Mouse (Mus musculus) MEL (cell line): ENCODE data around the gene Pex14. TPM values are rescaled to one million over a fixed set of nuclear protein-coding genes. Genes with fewer than 3 reads are reported as not detected.

ENCODE experiments used
- DNase-seq: peaks from one replicate; pipeline ENCODE4 v3.0.0; 2011; ENCODE audit warnings: low read depth, low spot score
- H3K27ac ChIP-seq: 2 replicates; pipeline ENCODE4 v1.5.1; 2012; ENCODE audit warnings: low read depth, mild to moderate bottlenecking, control low read depth, low read length, moderate library complexity; ENCODE audit not compliant: control insufficient read depth
- H3K27me3 ChIP-seq, 2 experiments: fragments of 150-350 bp in 1 of 2; sonication (generic) in 1 of 2; 2 replicates each; pipeline ENCODE4 v1.6.1; 2012; ENCODE audit warnings: low read length in 2 of 2, mild to moderate bottlenecking in 2 of 2, improper control_type of control experiment in 1 of 2, moderate library complexity in 1 of 2; ENCODE audit not compliant: insufficient read depth in 2 of 2, control insufficient read depth in 1 of 2
- H3K36me3 ChIP-seq, 2 experiments: 2 replicates each; pipeline ENCODE4 v1.6.1; 2012 to 2014; ENCODE audit warnings: low read length in 2 of 2, improper control_type of control experiment in 1 of 2, inconsistent platforms in 1 of 2, mild to moderate bottlenecking in 1 of 2; ENCODE audit not compliant: insufficient read depth in 2 of 2, control insufficient read depth in 1 of 2
- H3K4me1 ChIP-seq, 2 experiments: fragments of 150-350 bp in 1 of 2; sonication (generic) in 1 of 2; 2 replicates each; pipeline ENCODE4 v1.6.1; 2012; ENCODE audit warnings: low read length in 2 of 2, improper control_type of control experiment in 1 of 2, mild to moderate bottlenecking in 1 of 2; ENCODE audit not compliant: insufficient read depth in 2 of 2, control insufficient read depth in 1 of 2
- H3K4me3 ChIP-seq, 2 experiments: fragments of 150-350 bp in 1 of 2; sonication (generic) in 1 of 2; 2 replicates each; pipeline ENCODE4 v1.5.1; 2012; ENCODE audit warnings: low read depth in 2 of 2, low read length in 2 of 2, mild to moderate bottlenecking in 2 of 2, moderate library complexity in 2 of 2, control low read depth in 1 of 2, improper control_type of control experiment in 1 of 2; ENCODE audit not compliant: control insufficient read depth in 1 of 2, insufficient read depth in 1 of 2
- H3K79me2 ChIP-seq: 2 replicates; pipeline ENCODE4 v1.6.1; 2012; ENCODE audit warnings: mild to moderate bottlenecking, low read length, moderate library complexity; ENCODE audit not compliant: control insufficient read depth, poor library complexity, insufficient read depth
- H3K9ac ChIP-seq: 2 replicates; pipeline ENCODE4 v1.6.1; 2012; ENCODE audit warnings: low read depth, mild to moderate bottlenecking, control low read depth, low read length, moderate library complexity; ENCODE audit not compliant: control insufficient read depth, poor library complexity, severe bottlenecking
- H3K9me3 ChIP-seq: fragments of 150-350 bp; sonication (generic); replicated peaks from 2 replicates; pipeline ENCODE4 v1.6.1; 2012; ENCODE audit warnings: mild to moderate bottlenecking, low read length, improper control_type of control experiment, moderate library complexity; ENCODE audit not compliant: insufficient read depth
- CHD1 ChIP-seq: IDR thresholded peaks from 2 replicates; pipeline ENCODE4 v1.6.1; 2012; ENCODE audit warnings: low read depth, mild to moderate bottlenecking, inconsistent platforms, low read length, improper control_type of control experiment
- CTCF ChIP-seq, 3 experiments: IDR thresholded peaks in 2 of 3; conservative IDR thresholded peaks in 1 of 3; 2 replicates each; pipeline ENCODE4 v1.5.1; 2011 to 2012; ENCODE audit warnings: low read length in 3 of 3, low read depth in 2 of 3, mild to moderate bottlenecking in 2 of 3, improper control_type of control experiment in 1 of 3, inconsistent platforms in 1 of 3, mixed read lengths in 1 of 3, moderate library complexity in 1 of 3; ENCODE audit not compliant: control insufficient read depth in 1 of 3, insufficient read depth in 1 of 3, poor library complexity in 1 of 3, severe bottlenecking in 1 of 3
- EP300 ChIP-seq, 2 experiments: IDR thresholded peaks; 2 replicates each; pipeline ENCODE4 v1.6.1; 2011; ENCODE audit warnings: improper control_type of control experiment in 2 of 2, low read length in 2 of 2, low read depth in 1 of 2, mild to moderate bottlenecking in 1 of 2
- ETS1 ChIP-seq: IDR thresholded peaks from 2 replicates; pipeline ENCODE4 v1.6.1; 2012; ENCODE audit warnings: low read depth, mild to moderate bottlenecking, inconsistent platforms, low read length, improper control_type of control experiment, moderate library complexity
- GABPA ChIP-seq: IDR thresholded peaks from 2 replicates; pipeline ENCODE4 v1.6.1; 2012; ENCODE audit warnings: low read depth, mild to moderate bottlenecking, inconsistent platforms, low read length, improper control_type of control experiment, moderate library complexity
- HCFC1 ChIP-seq: IDR thresholded peaks from 2 replicates; pipeline ENCODE4 v1.6.1; 2012; ENCODE audit warnings: low read depth, mild to moderate bottlenecking, inconsistent platforms, low read length, improper control_type of control experiment, moderate library complexity
- JUND ChIP-seq: IDR thresholded peaks from 2 replicates; pipeline ENCODE4 v1.6.1; 2011; ENCODE audit warnings: low read depth, mild to moderate bottlenecking, improper control_type of control experiment, low read length
- KAT2A ChIP-seq: conservative IDR thresholded peaks from 2 replicates; pipeline ENCODE4 v1.6.1; 2012; ENCODE audit warnings: low read depth, low read length, improper control_type of control experiment, inconsistent platforms
- MAFK ChIP-seq: IDR thresholded peaks from 2 replicates; pipeline ENCODE4 v1.6.1; 2011; ENCODE audit warnings: low read depth, mild to moderate bottlenecking, low read length, improper control_type of control experiment, borderline replicate concordance
- MAX ChIP-seq: IDR thresholded peaks from 2 replicates; pipeline ENCODE4 v1.6.1; 2011; ENCODE audit warnings: low read length, improper control_type of control experiment
- MAZ ChIP-seq: IDR thresholded peaks from 2 replicates; pipeline ENCODE4 v1.6.1; 2012; ENCODE audit warnings: low read depth, mild to moderate bottlenecking, inconsistent platforms, low read length, improper control_type of control experiment
- MEF2A ChIP-seq: IDR thresholded peaks from 2 replicates; pipeline ENCODE4 v1.6.1; 2014; ENCODE audit warnings: low read depth, mild to moderate bottlenecking, inconsistent platforms, low read length, improper control_type of control experiment; ENCODE audit not compliant: poor library complexity, insufficient replicate concordance, severe bottlenecking; ENCODE audit errors: extremely low read depth
- MYB ChIP-seq: IDR thresholded peaks from 2 replicates; pipeline ENCODE4 v1.6.1; 2011; ENCODE audit warnings: mild to moderate bottlenecking, low read depth, low read length, improper control_type of control experiment
- NELFE ChIP-seq: IDR thresholded peaks from 2 replicates; pipeline ENCODE4 v1.6.1; 2011; ENCODE audit warnings: low read depth, low read length, improper control_type of control experiment
- NRF1 ChIP-seq: IDR thresholded peaks from 2 replicates; pipeline ENCODE4 v1.6.1; 2014; ENCODE audit warnings: low read depth, mild to moderate bottlenecking, inconsistent platforms, low read length, improper control_type of control experiment, moderate library complexity; ENCODE audit not compliant: poor library complexity, insufficient read depth, severe bottlenecking
- POLR2A ChIP-seq, 2 experiments: IDR thresholded peaks; 2 replicates each; pipeline ENCODE4 v1.6.1; 2011 to 2012; ENCODE audit warnings: low read length in 2 of 2, mild to moderate bottlenecking in 2 of 2, control low read depth in 1 of 2, improper control_type of control experiment in 1 of 2, low read depth in 1 of 2, moderate library complexity in 1 of 2; ENCODE audit not compliant: control insufficient read depth in 1 of 2, insufficient read depth in 1 of 2, poor library complexity in 1 of 2
- POLR2AphosphoS2 ChIP-seq: IDR thresholded peaks from 2 replicates; pipeline ENCODE4 v1.6.1; 2011; ENCODE audit warnings: low read length, improper control_type of control experiment
- RAD21 ChIP-seq: IDR thresholded peaks from 2 replicates; pipeline ENCODE4 v1.6.1; 2011; ENCODE audit warnings: mild to moderate bottlenecking, low read depth, low read length, improper control_type of control experiment
- RCOR1 ChIP-seq: IDR thresholded peaks from 2 replicates; pipeline ENCODE4 v1.6.1; 2012; ENCODE audit warnings: low read depth, mild to moderate bottlenecking, inconsistent platforms, low read length, improper control_type of control experiment
- SIN3A ChIP-seq: IDR thresholded peaks from 2 replicates; pipeline ENCODE4 v1.6.1; 2012; ENCODE audit warnings: low read length, improper control_type of control experiment, inconsistent platforms
- SMC3 ChIP-seq: IDR thresholded peaks from 2 replicates; pipeline ENCODE4 v1.6.1; 2011; ENCODE audit warnings: low read depth, low read length, improper control_type of control experiment
- TAL1 ChIP-seq: IDR thresholded peaks from 2 replicates; pipeline ENCODE4 v1.6.1; 2012; ENCODE audit warnings: mild to moderate bottlenecking, inconsistent platforms, low read length, moderate library complexity, mixed read lengths
- UBTF ChIP-seq: IDR thresholded peaks from 2 replicates; pipeline ENCODE4 v1.6.1; 2012; ENCODE audit warnings: low read depth, mild to moderate bottlenecking, inconsistent platforms, low read length, improper control_type of control experiment, moderate library complexity, borderline replicate concordance; ENCODE audit not compliant: insufficient read depth
- USF1 ChIP-seq: IDR thresholded peaks from 2 replicates; pipeline ENCODE4 v1.6.1; 2014; ENCODE audit warnings: low read depth, mild to moderate bottlenecking, inconsistent platforms, low read length, improper control_type of control experiment, moderate library complexity
- ZC3H11A ChIP-seq: IDR thresholded peaks from 2 replicates; pipeline ENCODE4 v1.6.1; 2012; ENCODE audit warnings: low read depth, mild to moderate bottlenecking, inconsistent platforms, low read length, improper control_type of control experiment
- ZKSCAN1 ChIP-seq: IDR thresholded peaks from 2 replicates; pipeline ENCODE4 v1.6.1; 2012; ENCODE audit warnings: low read depth, mild to moderate bottlenecking, inconsistent platforms, low read length, improper control_type of control experiment, moderate library complexity
- ZMIZ1 ChIP-seq: IDR thresholded peaks from 2 replicates; pipeline ENCODE4 v1.6.1; 2012; ENCODE audit warnings: low read depth, mild to moderate bottlenecking, inconsistent platforms, low read length, improper control_type of control experiment, moderate library complexity
- ZNF384 ChIP-seq: IDR thresholded peaks from 2 replicates; pipeline ENCODE4 v1.6.1; 2012; ENCODE audit warnings: low read depth, mild to moderate bottlenecking, inconsistent platforms, low read length, improper control_type of control experiment
- polyA plus RNA-seq, 2 experiments: library from polyadenylated mRNA; stranded (reverse) in 1 of 2; unstranded in 1 of 2; fragments of >175 nt in 1 of 2; fragments of >200 nt in 1 of 2; gene quantifications; 2 replicates each; pipeline versions ENCODE4 v1.2.1 to v1.2.4; 2012; ENCODE audit warnings: low replicate concordance in 2 of 2, low read depth in 1 of 2; ENCODE audit not compliant: insufficient read length in 2 of 2, insufficient read depth in 1 of 2, missing spikeins in 1 of 2
- total RNA-seq: library from RNA; depleted of rRNA; stranded (reverse); fragments of 300-350 nt; gene quantifications from 2 replicates; pipeline ENCODE4 v1.2.3, GENCODE M21; 2012

Gene Pex14
- total and polyA plus RNA-seq, 3 experiments, result 38.3 to 49.2 TPM; not detected in 1

DNA sequence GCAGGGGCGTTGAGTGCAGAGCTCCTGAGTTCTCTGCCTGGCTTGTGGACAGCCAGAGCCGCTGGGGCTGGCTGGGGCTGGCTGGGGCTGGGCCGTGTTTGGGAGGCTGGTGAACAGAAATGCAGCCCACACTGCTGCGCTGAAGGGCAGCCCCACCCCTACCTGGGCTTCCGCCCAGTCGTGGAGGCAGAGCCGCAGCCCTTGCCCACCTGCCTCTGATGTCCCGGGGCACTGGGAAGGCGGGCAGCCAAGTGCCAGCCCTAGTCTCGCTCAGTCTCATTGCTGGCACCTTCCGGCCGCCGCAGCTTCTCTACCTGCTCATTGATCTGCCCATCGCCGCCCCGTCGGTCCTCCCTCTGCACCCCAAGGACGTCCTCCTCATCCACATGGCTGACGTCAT is 138.6 kb downstream of the Pex14 start:
- Histone ChIP-seq H3K9ac (no peak overlapping the region), H3K4me3 (no peak overlapping the region), H3K4me1 (no peaks in the 10 kb centered on the region), H3K36me3 (no peaks in the 10 kb centered on the region), H3K27me3 (no peaks in the 10 kb centered on the region), H3K27ac (no peak overlapping the region), H3K9me3 (no peaks in the 10 kb centered on the region), H3K79me2 (no peaks in the 10 kb centered on the region)
- DNase-seq, result no peak
- TF ChIP-seq ZKSCAN1 (no peak), SIN3A (no peak), JUND (no peak), ETS1 (no peak), UBTF (no peak), RCOR1 (no peak), MAZ (no peak), RAD21 (no peak), CTCF (IDR thresholded peaks at IDR 0.05 in 2 of 3, conservative IDR thresholded peaks at IDR 0.05 in 1 of 3; ENCODE audit: control insufficient read depth in 1 of 3, insufficient read depth in 1 of 3, low read depth in 2 of 3, low read length in 3 of 3, poor library complexity in 1 of 3, severe bottlenecking in 1 of 3) (no peak), SMC3 (no peak), MEF2A (no peak), CHD1 (no peak), ZC3H11A (no peak), ZMIZ1 (no peak), USF1 (no peak)

DNA sequence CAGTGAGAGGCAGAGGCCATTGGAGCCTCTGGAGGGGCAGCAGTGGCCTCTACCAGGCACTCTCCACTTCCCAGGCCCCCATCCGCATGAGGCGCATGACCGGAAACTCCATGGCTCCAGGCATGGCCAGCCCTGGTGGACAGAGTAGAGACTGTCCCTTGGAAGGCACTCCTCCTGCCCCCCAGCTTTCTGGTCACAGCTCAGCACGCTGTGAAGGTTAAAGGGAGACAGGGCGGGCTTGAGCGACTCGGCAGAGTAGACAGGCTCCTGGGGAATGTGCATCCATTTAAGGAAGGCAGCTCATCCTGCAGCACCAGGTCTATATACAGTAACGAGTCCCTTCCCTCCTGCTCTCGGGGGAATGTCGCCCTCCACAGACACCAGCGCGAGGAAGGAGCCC is 139.7 kb downstream of the Pex14 start:
- DNase-seq, result no peak
- H3K79me2 ChIP-seq, result no peaks in the 10 kb centered on the region
- H3K9ac ChIP-seq, result no peak overlapping the region
- H3K4me3 ChIP-seq, result no peak overlapping the region
- H3K4me1 ChIP-seq, result no peaks in the 10 kb centered on the region
- no peaks in the 10 kb centered on the region for H3K36me3 ChIP-seq
- H3K9me3 ChIP-seq, result no peaks in the 10 kb centered on the region
- H3K27ac ChIP-seq, result no peak overlapping the region
- no peaks in the 10 kb centered on the region for H3K27me3 ChIP-seq
- TF ChIP-seq CTCF (IDR thresholded peaks at IDR 0.05 in 2 of 3, conservative IDR thresholded peaks at IDR 0.05 in 1 of 3; ENCODE audit: control insufficient read depth in 1 of 3, insufficient read depth in 1 of 3, low read depth in 2 of 3, low read length in 3 of 3, poor library complexity in 1 of 3, severe bottlenecking in 1 of 3) (no peak), HCFC1 (no peak), POLR2AphosphoS2 (no peak), GABPA (no peak), ZNF384 (no peak), POLR2A (IDR thresholded peaks at IDR 0.05; ENCODE audit: control insufficient read depth in 1 of 2, insufficient read depth in 1 of 2, low read depth in 1 of 2, low read length in 2 of 2, poor library complexity in 1 of 2) (no peak), CHD1 (no peak), NELFE (no peak), MAX (no peak), RCOR1 (no peak), KAT2A (no peak), MAFK (no peak), TAL1 (no peak), USF1 (no peak), EP300 (IDR thresholded peaks at IDR 0.05; ENCODE audit: low read depth in 1 of 2, low read length in 2 of 2) (no peak), NRF1 (no peak), MYB (no peak)
